Mouse (Mus musculus) MEL (cell line): ENCODE measurements around the gene Kalrn. TPM values are rescaled to one million over a fixed set of nuclear protein-coding genes. Genes with fewer than 3 reads are reported as not detected.

ENCODE experiments used
- DNase-seq: peaks from one replicate; pipeline ENCODE4 v3.0.0; 2011; ENCODE audit warnings: low read depth, low spot score
- H3K27ac ChIP-seq: 2 replicates; pipeline ENCODE4 v1.5.1; 2012; ENCODE audit warnings: low read depth, mild to moderate bottlenecking, control low read depth, low read length, moderate library complexity; ENCODE audit not compliant: control insufficient read depth
- H3K27me3 ChIP-seq, 2 experiments: fragments of 150-350 bp in 1 of 2; sonication (generic) in 1 of 2; 2 replicates each; pipeline ENCODE4 v1.6.1; 2012; ENCODE audit warnings: low read length in 2 of 2, mild to moderate bottlenecking in 2 of 2, improper control_type of control experiment in 1 of 2, moderate library complexity in 1 of 2; ENCODE audit not compliant: insufficient read depth in 2 of 2, control insufficient read depth in 1 of 2
- H3K36me3 ChIP-seq, 2 experiments: 2 replicates each; pipeline ENCODE4 v1.6.1; 2012 to 2014; ENCODE audit warnings: low read length in 2 of 2, improper control_type of control experiment in 1 of 2, inconsistent platforms in 1 of 2, mild to moderate bottlenecking in 1 of 2; ENCODE audit not compliant: insufficient read depth in 2 of 2, control insufficient read depth in 1 of 2
- H3K4me1 ChIP-seq, 2 experiments: fragments of 150-350 bp in 1 of 2; sonication (generic) in 1 of 2; 2 replicates each; pipeline ENCODE4 v1.6.1; 2012; ENCODE audit warnings: low read length in 2 of 2, improper control_type of control experiment in 1 of 2, mild to moderate bottlenecking in 1 of 2; ENCODE audit not compliant: insufficient read depth in 2 of 2, control insufficient read depth in 1 of 2
- H3K4me3 ChIP-seq, 2 experiments: fragments of 150-350 bp in 1 of 2; sonication (generic) in 1 of 2; 2 replicates each; pipeline ENCODE4 v1.5.1; 2012; ENCODE audit warnings: low read depth in 2 of 2, low read length in 2 of 2, mild to moderate bottlenecking in 2 of 2, moderate library complexity in 2 of 2, control low read depth in 1 of 2, improper control_type of control experiment in 1 of 2; ENCODE audit not compliant: control insufficient read depth in 1 of 2, insufficient read depth in 1 of 2
- H3K79me2 ChIP-seq: 2 replicates; pipeline ENCODE4 v1.6.1; 2012; ENCODE audit warnings: mild to moderate bottlenecking, low read length, moderate library complexity; ENCODE audit not compliant: control insufficient read depth, poor library complexity, insufficient read depth
- H3K9ac ChIP-seq: 2 replicates; pipeline ENCODE4 v1.6.1; 2012; ENCODE audit warnings: low read depth, mild to moderate bottlenecking, control low read depth, low read length, moderate library complexity; ENCODE audit not compliant: control insufficient read depth, poor library complexity, severe bottlenecking
- H3K9me3 ChIP-seq: fragments of 150-350 bp; sonication (generic); replicated peaks from 2 replicates; pipeline ENCODE4 v1.6.1; 2012; ENCODE audit warnings: mild to moderate bottlenecking, low read length, improper control_type of control experiment, moderate library complexity; ENCODE audit not compliant: insufficient read depth
- CHD1 ChIP-seq: IDR thresholded peaks from 2 replicates; pipeline ENCODE4 v1.6.1; 2012; ENCODE audit warnings: low read depth, mild to moderate bottlenecking, inconsistent platforms, low read length, improper control_type of control experiment
- CHD2 ChIP-seq: IDR thresholded peaks from 2 replicates; pipeline ENCODE4 v1.6.1; 2011; ENCODE audit warnings: low read length, improper control_type of control experiment
- ETS1 ChIP-seq: IDR thresholded peaks from 2 replicates; pipeline ENCODE4 v1.6.1; 2012; ENCODE audit warnings: low read depth, mild to moderate bottlenecking, inconsistent platforms, low read length, improper control_type of control experiment, moderate library complexity
- HCFC1 ChIP-seq: IDR thresholded peaks from 2 replicates; pipeline ENCODE4 v1.6.1; 2012; ENCODE audit warnings: low read depth, mild to moderate bottlenecking, inconsistent platforms, low read length, improper control_type of control experiment, moderate library complexity
- JUND ChIP-seq: IDR thresholded peaks from 2 replicates; pipeline ENCODE4 v1.6.1; 2011; ENCODE audit warnings: low read depth, mild to moderate bottlenecking, improper control_type of control experiment, low read length
- MAFK ChIP-seq: IDR thresholded peaks from 2 replicates; pipeline ENCODE4 v1.6.1; 2011; ENCODE audit warnings: low read depth, mild to moderate bottlenecking, low read length, improper control_type of control experiment, borderline replicate concordance
- MAX ChIP-seq: IDR thresholded peaks from 2 replicates; pipeline ENCODE4 v1.6.1; 2011; ENCODE audit warnings: low read length, improper control_type of control experiment
- MAZ ChIP-seq: IDR thresholded peaks from 2 replicates; pipeline ENCODE4 v1.6.1; 2012; ENCODE audit warnings: low read depth, mild to moderate bottlenecking, inconsistent platforms, low read length, improper control_type of control experiment
- MEF2A ChIP-seq: IDR thresholded peaks from 2 replicates; pipeline ENCODE4 v1.6.1; 2014; ENCODE audit warnings: low read depth, mild to moderate bottlenecking, inconsistent platforms, low read length, improper control_type of control experiment; ENCODE audit not compliant: poor library complexity, insufficient replicate concordance, severe bottlenecking; ENCODE audit errors: extremely low read depth
- MYB ChIP-seq: IDR thresholded peaks from 2 replicates; pipeline ENCODE4 v1.6.1; 2011; ENCODE audit warnings: mild to moderate bottlenecking, low read depth, low read length, improper control_type of control experiment
- MYC ChIP-seq: IDR thresholded peaks from 2 replicates; pipeline ENCODE4 v1.6.1; 2011; ENCODE audit warnings: low read depth, mild to moderate bottlenecking, low read length, improper control_type of control experiment, moderate library complexity
- NRF1 ChIP-seq: IDR thresholded peaks from 2 replicates; pipeline ENCODE4 v1.6.1; 2014; ENCODE audit warnings: low read depth, mild to moderate bottlenecking, inconsistent platforms, low read length, improper control_type of control experiment, moderate library complexity; ENCODE audit not compliant: poor library complexity, insufficient read depth, severe bottlenecking
- POLR2AphosphoS2 ChIP-seq: IDR thresholded peaks from 2 replicates; pipeline ENCODE4 v1.6.1; 2011; ENCODE audit warnings: low read length, improper control_type of control experiment
- POLR2AphosphoS5 ChIP-seq: IDR thresholded peaks from 2 replicates; pipeline ENCODE4 v1.6.1; 2012; ENCODE audit warnings: low read depth, borderline replicate concordance, mild to moderate bottlenecking, inconsistent platforms, low read length, moderate library complexity, mixed read lengths
- RAD21 ChIP-seq: IDR thresholded peaks from 2 replicates; pipeline ENCODE4 v1.6.1; 2011; ENCODE audit warnings: mild to moderate bottlenecking, low read depth, low read length, improper control_type of control experiment
- RCOR1 ChIP-seq: IDR thresholded peaks from 2 replicates; pipeline ENCODE4 v1.6.1; 2012; ENCODE audit warnings: low read depth, mild to moderate bottlenecking, inconsistent platforms, low read length, improper control_type of control experiment
- SMC3 ChIP-seq: IDR thresholded peaks from 2 replicates; pipeline ENCODE4 v1.6.1; 2011; ENCODE audit warnings: low read depth, low read length, improper control_type of control experiment
- TCF12 ChIP-seq: IDR thresholded peaks from 2 replicates; pipeline ENCODE4 v1.6.1; 2014; ENCODE audit warnings: low read depth, mild to moderate bottlenecking, inconsistent platforms, low read length, improper control_type of control experiment, moderate library complexity
- ZKSCAN1 ChIP-seq: IDR thresholded peaks from 2 replicates; pipeline ENCODE4 v1.6.1; 2012; ENCODE audit warnings: low read depth, mild to moderate bottlenecking, inconsistent platforms, low read length, improper control_type of control experiment, moderate library complexity
- ZNF384 ChIP-seq: IDR thresholded peaks from 2 replicates; pipeline ENCODE4 v1.6.1; 2012; ENCODE audit warnings: low read depth, mild to moderate bottlenecking, inconsistent platforms, low read length, improper control_type of control experiment
- polyA plus RNA-seq, 2 experiments: library from polyadenylated mRNA; stranded (reverse) in 1 of 2; unstranded in 1 of 2; fragments of >175 nt in 1 of 2; fragments of >200 nt in 1 of 2; gene quantifications; 2 replicates each; pipeline versions ENCODE4 v1.2.1 to v1.2.4; 2012; ENCODE audit warnings: low replicate concordance in 2 of 2, low read depth in 1 of 2; ENCODE audit not compliant: insufficient read length in 2 of 2, insufficient read depth in 1 of 2, missing spikeins in 1 of 2
- total RNA-seq: library from RNA; depleted of rRNA; stranded (reverse); fragments of 300-350 nt; gene quantifications from 2 replicates; pipeline ENCODE4 v1.2.3, GENCODE M21; 2012

The Kalrn gene
- total and polyA plus RNA-seq, 3 experiments = 10.4 to 11.8 TPM; not detected in 1

DNA sequence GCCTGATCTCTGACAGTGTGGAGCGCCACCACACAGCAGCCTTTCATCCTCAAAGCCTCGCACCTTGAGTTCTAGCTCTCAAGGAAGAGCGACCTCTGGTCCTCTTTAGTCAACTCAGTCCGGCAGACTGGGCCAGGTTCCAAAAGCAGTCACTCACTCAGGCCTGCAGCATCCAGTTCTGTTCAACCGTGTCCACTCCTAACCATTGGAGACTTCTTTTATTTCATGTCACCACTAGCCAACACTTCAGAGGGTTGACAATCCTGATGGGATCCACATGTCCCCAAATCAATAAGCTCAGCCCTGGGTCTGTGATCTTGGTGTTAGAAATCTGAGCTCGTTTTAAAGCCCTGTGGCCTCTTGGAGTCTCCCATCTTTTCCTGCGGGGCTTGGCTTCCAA, 627.3 kb downstream of the Kalrn start:
- Histone ChIP-seq H3K27me3 (peaks cover 0 to 2% of the 10 kb centered on the region in 2 experiments; a peak in 1 of 4 replicates), H3K4me3 (no peak overlapping the region), H3K9me3 (no peaks in the 10 kb centered on the region), H3K79me2 (no peaks in the 10 kb centered on the region), H3K9ac (no peak overlapping the region), H3K27ac (no peak overlapping the region), H3K4me1 (no peaks in the 10 kb centered on the region), H3K36me3 (no peaks in the 10 kb centered on the region)
- TF ChIP-seq ETS1 (no peak), POLR2AphosphoS2 (no peak), ZKSCAN1 (no peak), TCF12 (no peak), JUND (no peak)
- DNase-seq = no peak

- no peak overlapping the region for H3K27ac ChIP-seq
- H3K27me3 ChIP-seq = peaks cover 0 to 2% of the 10 kb centered on the region in 2 experiments; a peak in 1 of 4 replicates
- TF ChIP-seq MAFK = no peak
- no peak for TF ChIP-seq RAD21
- no peak for TF ChIP-seq ZNF384
- TF ChIP-seq MYB = no peak
- no peak for TF ChIP-seq JUND
- TF ChIP-seq HCFC1 = no peak
- no peak for TF ChIP-seq NRF1
- TF ChIP-seq CHD2 = no peak
- no peak for TF ChIP-seq RCOR1
- TF ChIP-seq MAX = no peak
- no peak for TF ChIP-seq MAZ
- no peak for TF ChIP-seq CHD1
- H3K9me3 ChIP-seq = no peaks in the 10 kb centered on the region
- no peak overlapping the region for H3K9ac ChIP-seq
- DNase-seq = no peak
- H3K4me3 ChIP-seq = no peak overlapping the region
- H3K79me2 ChIP-seq = no peaks in the 10 kb centered on the region
- H3K4me1 ChIP-seq = no peaks in the 10 kb centered on the region
- H3K36me3 ChIP-seq = no peaks in the 10 kb centered on the region
Measured at GRCm38 (mm10) chr16:33944772-33945171, 628.6 kb downstream of the Kalrn start.

DNA sequence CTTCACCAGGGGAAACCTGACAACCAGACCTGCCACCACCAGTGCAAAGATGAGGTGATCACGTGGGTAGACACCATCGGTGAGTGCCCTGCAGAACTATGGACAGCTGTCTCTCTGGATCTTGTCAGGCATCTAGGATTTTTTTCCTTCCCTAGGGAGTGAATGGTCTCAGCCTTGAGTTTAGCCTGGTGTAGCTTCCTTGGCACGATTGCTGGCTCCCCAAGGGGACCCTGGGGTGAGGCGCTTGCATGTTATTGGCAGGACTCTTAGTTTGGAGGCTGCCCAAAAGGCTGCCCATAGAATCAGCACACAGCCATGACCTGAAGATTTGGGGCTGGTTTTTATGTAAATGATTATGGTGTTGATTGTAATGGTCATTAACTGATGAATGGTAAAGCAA, 629.2 kb downstream of the Kalrn start:
- Histone ChIP-seq H3K4me1 (no peaks in the 10 kb centered on the region), H3K79me2 (no peaks in the 10 kb centered on the region), H3K9me3 (no peaks in the 10 kb centered on the region), H3K4me3 (no peak overlapping the region), H3K27me3 (peaks cover 0 to 2% of the 10 kb centered on the region in 2 experiments; a peak in 1 of 4 replicates), H3K36me3 (no peaks in the 10 kb centered on the region), H3K27ac (no peak overlapping the region), H3K9ac (no peak overlapping the region)
- DNase-seq = no peak
- TF ChIP-seq MEF2A (no peak), MYC (no peak), SMC3 (no peak), MAFK (no peak), POLR2AphosphoS5 (no peak), ZKSCAN1 (no peak)
